Mouse (Mus musculus): ENCODE results near the gene Ptpn7. TPM values are rescaled to one million over a fixed set of nuclear protein-coding genes. Genes with fewer than 3 reads are reported as not detected.

Ptpn7 gene
- total and polyA plus RNA-seq, 2 experiments from 2014 or later: 0.10 to 0.11 TPM

GRCm38 (mm10) chr1:135126443-135127027 is 6.0 kb upstream of the Ptpn7 start:
- peak; percentile 43; the same call in 1 of the 2 replicates for ATAC-seq

GRCm38 (mm10) chr1:135128011-135128441 is 4.5 kb upstream of the Ptpn7 start:
- Histone ChIP-seq H3K27me3 (ENCODE audit: insufficient read depth, low read length) (no peaks in the 10 kb centered on the region), H3K4me2 (ENCODE audit: low read depth, low read length) (no peak overlapping the region), H3K36me3 (ENCODE audit: insufficient read depth, low read length) (no peaks in the 10 kb centered on the region), H3K9me3 (ENCODE audit: low read length) (no peaks in the 10 kb centered on the region), H3K27ac (no peak overlapping the region), H3K9ac (replicated peaks; ENCODE audit: low read length) (no peak overlapping the region), H3K4me1 (ENCODE audit: insufficient read depth, low read length) (peaks cover 11% of the 10 kb centered on the region), H3K4me3 (ENCODE audit: low read length) (no peak overlapping the region)
- ATAC-seq: 0 out of 2 replicates have a peak, but pooled peaks have one; percentile 1
- DNase-seq (ENCODE audit: low spot score): no peak
- no peak for TF ChIP-seq CTCF (IDR thresholded peaks at IDR 0.05; ENCODE audit: low read depth)
- WGBS: 51% methylated on average over 6 of the region's 6 CpGs

More at GRCm38 (mm10) chr1:135126443-135127027, 6.0 kb upstream of the Ptpn7 start:
- Histone ChIP-seq H3K4me1 (ENCODE audit: insufficient read depth, low read length) (peaks cover 11% of the 10 kb centered on the region), H3K4me3 (ENCODE audit: low read length) (no peak overlapping the region), H3K9ac (replicated peaks; ENCODE audit: low read length) (no peak overlapping the region), H3K4me2 (ENCODE audit: low read depth, low read length) (no peak overlapping the region), H3K9me3 (ENCODE audit: low read length) (no peaks in the 10 kb centered on the region), H3K27ac (no peak overlapping the region), H3K36me3 (ENCODE audit: insufficient read depth, low read length) (no peaks in the 10 kb centered on the region), H3K27me3 (ENCODE audit: insufficient read depth, low read length) (no peaks in the 10 kb centered on the region)
- TF ChIP-seq CTCF (IDR thresholded peaks at IDR 0.05; ENCODE audit: low read depth): no peak
- WGBS: 45% methylated on average over 4 of the region's 4 CpGs
- DNase-seq (ENCODE audit: low spot score): no peak

GRCm38 (mm10) chr1:135128986-135129385 is 3.5 kb upstream of the Ptpn7 start:
- 30% methylated on average over 9 of the region's 9 CpGs for WGBS
- Histone ChIP-seq H3K36me3 (ENCODE audit: insufficient read depth, low read length) (no peaks in the 10 kb centered on the region), H3K4me3 (ENCODE audit: low read length) (no peak overlapping the region), H3K27ac (no peak overlapping the region), H3K9me3 (ENCODE audit: low read length) (no peaks in the 10 kb centered on the region), H3K9ac (replicated peaks; ENCODE audit: low read length) (no peak overlapping the region), H3K4me1 (ENCODE audit: insufficient read depth, low read length) (peaks cover 11% of the 10 kb centered on the region), H3K27me3 (ENCODE audit: insufficient read depth, low read length) (no peaks in the 10 kb centered on the region), H3K4me2 (ENCODE audit: low read depth, low read length) (no peak overlapping the region)
- DNase-seq (ENCODE audit: low spot score): no peak
- ATAC-seq: no peak
- TF ChIP-seq CTCF (IDR thresholded peaks at IDR 0.05; ENCODE audit: low read depth): no peak

- no peak overlapping the region for H3K4me2 ChIP-seq (ENCODE audit: low read depth, low read length)
- peaks cover 11% of the 10 kb centered on the region for H3K4me1 ChIP-seq (ENCODE audit: insufficient read depth, low read length)
- 71% methylated on average over 9 of the region's 9 CpGs for WGBS
- no peak overlapping the region for H3K27ac ChIP-seq
- no peak for ATAC-seq
- no peaks in the 10 kb centered on the region for H3K9me3 ChIP-seq (ENCODE audit: low read length)
- no peak overlapping the region for H3K4me3 ChIP-seq (ENCODE audit: low read length)
- no peaks in the 10 kb centered on the region for H3K27me3 ChIP-seq (ENCODE audit: insufficient read depth, low read length)
- no peak for DNase-seq (ENCODE audit: low spot score)
- H3K9ac ChIP-seq (replicated peaks; ENCODE audit: low read length): no peak overlapping the region
- no peak for TF ChIP-seq CTCF (IDR thresholded peaks at IDR 0.05; ENCODE audit: low read depth)
- H3K36me3 ChIP-seq (ENCODE audit: insufficient read depth, low read length): no peaks in the 10 kb centered on the region
These were observed 2.8 kb upstream of the Ptpn7 start for GRCm38 (mm10) chr1:135129543-135130183.

GRCm38 (mm10) chr1:135130376-135131018 is 2.0 kb upstream of the Ptpn7 start:
- H3K36me3 ChIP-seq (ENCODE audit: insufficient read depth, low read length): no peaks in the 10 kb centered on the region
- WGBS: 56% methylated on average over 2 of the region's 2 CpGs

GRCm38 (mm10) chr1:135131034-135131433 is 1.5 kb upstream of the Ptpn7 start:
- Histone ChIP-seq H3K4me1 (ENCODE audit: insufficient read depth, low read length) (peaks cover 7% of the 10 kb centered on the region), H3K4me2 (ENCODE audit: low read depth, low read length) (no peak overlapping the region), H3K27ac (no peak overlapping the region), H3K36me3 (ENCODE audit: insufficient read depth, low read length) (no peaks in the 10 kb centered on the region), H3K9me3 (ENCODE audit: low read length) (no peaks in the 10 kb centered on the region), H3K4me3 (ENCODE audit: low read length) (no peak overlapping the region), H3K9ac (replicated peaks; ENCODE audit: low read length) (no peak overlapping the region), H3K27me3 (ENCODE audit: insufficient read depth, low read length) (no peaks in the 10 kb centered on the region)
- ATAC-seq (no peak), DNase-seq (ENCODE audit: low spot score) (no peak)
- 49% methylated on average over 6 of the region's 6 CpGs for WGBS
- no peak for TF ChIP-seq CTCF (IDR thresholded peaks at IDR 0.05; ENCODE audit: low read depth)

More at GRCm38 (mm10) chr1:135130376-135131018, 2.0 kb upstream of the Ptpn7 start:
- Histone ChIP-seq H3K27ac (no peak overlapping the region), H3K9ac (replicated peaks; ENCODE audit: low read length) (no peak overlapping the region), H3K27me3 (ENCODE audit: insufficient read depth, low read length) (no peaks in the 10 kb centered on the region), H3K4me2 (ENCODE audit: low read depth, low read length) (no peak overlapping the region), H3K4me1 (ENCODE audit: insufficient read depth, low read length) (peaks cover 11% of the 10 kb centered on the region), H3K4me3 (ENCODE audit: low read length) (no peak overlapping the region), H3K9me3 (ENCODE audit: low read length) (no peaks in the 10 kb centered on the region)
- no peak for ATAC-seq
- no peak for DNase-seq (ENCODE audit: low spot score)
- no peak for TF ChIP-seq CTCF (IDR thresholded peaks at IDR 0.05; ENCODE audit: low read depth)
